Mouse (Mus musculus) cerebellum, adult (tissue): ENCODE data around the gene Pafah2.
A peak's percentile ranks its signal among the peaks of the same experiment; 100 is the strongest.
"Not testable (repeated sequence)": the region's sequence is repeated elsewhere in the genome, so short reads cannot be mapped to it uniquely, and the experiment has no call there.

ENCODE experiments used
- ATAC-seq: cut with Nextera tagmentation; 2 replicates; pipeline ENCODE4 v1.9.2; 2017; ENCODE audit warnings: mild to moderate bottlenecking, moderate library complexity, mixed read lengths; ENCODE audit not compliant: insufficient number of reproducible peaks, low FRiP score, low TSS enrichment

Gene Pafah2

DNA sequence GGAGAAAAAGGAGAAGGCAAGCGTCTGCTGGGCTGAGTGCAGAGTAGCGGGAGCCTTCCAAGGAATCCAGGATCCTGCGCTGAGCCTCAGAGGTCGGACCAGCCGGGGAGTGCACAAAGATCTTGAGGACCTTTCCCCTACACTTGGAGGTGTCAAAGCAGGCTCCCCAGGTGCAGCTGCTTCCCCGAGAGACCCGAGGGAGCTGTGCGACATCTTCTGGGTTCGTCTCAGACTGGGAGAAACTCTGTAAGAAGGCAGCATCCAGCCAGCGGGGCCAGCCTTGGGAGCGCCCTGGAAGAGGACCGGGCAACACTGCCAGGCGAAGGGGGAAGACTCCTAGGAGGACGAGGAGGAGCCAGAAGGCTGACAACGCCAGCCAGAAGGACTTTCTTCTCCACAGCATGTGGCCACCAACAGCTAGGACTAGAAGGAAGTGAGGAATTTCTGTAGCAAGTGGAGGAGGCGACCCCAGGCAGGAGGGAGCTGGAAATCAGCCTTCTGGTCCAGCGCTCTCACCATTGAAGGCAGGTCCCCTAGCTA lies 24.7 kb upstream of the Pafah2 start:
- ATAC-seq = 0 out of 2 replicates have a peak, but pooled peaks have one; percentile 11

DNA sequence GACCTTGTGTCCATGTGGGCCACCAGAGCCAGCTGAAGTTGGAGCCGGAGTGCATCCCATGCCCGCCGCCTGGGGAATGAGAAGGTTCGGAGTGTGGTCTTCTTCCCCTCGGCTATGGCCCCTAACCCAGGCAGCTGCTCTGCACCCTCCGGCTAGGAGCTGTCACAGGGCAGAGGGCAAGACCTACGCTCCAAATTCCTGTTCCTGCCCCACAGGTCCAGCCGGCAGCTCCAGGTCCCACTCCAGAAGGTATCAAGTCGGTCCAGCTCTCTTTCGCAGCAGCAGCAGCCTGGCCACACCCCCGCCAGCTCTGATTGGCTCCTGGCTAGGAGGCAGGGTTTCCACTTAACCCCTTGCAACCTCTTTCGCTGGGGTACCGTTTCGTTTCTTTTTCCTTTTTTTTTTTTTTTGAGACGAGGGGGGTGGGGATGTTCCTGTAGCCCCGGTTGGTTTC lies 23.8 kb upstream of the Pafah2 start:
- ATAC-seq = peak; percentile 82; the same call in 1 of the 2 replicates

DNA sequence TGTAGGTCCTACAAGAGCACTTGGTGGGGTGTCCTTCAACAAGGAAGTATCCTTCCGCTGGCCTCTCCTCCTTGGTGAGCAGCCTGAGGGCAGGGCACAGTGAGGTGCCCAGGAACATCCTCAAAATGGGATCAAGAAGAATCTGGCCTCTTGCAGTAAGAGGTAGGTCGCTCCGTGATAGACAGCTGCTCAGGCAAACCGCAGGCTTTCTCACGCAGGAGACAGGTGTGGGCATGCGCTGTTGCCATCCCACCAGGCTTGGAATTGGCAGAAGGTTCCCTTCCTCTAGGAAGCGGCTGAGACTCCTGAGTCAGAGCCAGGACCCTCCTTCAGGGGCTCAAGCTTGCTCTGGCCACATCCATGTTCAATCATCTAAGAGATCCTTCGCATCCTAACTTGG lies 22.8 kb upstream of the Pafah2 start:
- ATAC-seq = no peak

DNA sequence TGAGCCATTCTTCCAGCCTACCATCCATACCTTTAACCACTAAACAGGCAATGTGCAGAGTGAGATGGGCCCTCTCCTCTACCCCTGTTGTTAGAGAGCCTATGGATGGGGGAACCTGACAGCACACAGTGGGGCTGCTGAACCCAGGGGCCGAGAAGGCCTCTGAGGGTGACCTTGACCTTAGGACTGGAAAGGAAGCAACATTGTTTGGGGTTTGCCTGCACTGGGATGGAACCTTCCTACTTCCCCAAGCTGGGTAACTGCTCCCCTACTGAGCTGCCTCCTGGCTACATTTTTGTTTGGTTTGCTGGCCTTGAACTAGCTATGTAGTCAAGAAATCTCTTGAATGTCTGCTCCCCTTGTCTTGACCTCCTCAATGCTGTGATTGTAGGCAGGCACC lies 21.8 kb upstream of the Pafah2 start:
- ATAC-seq = no peak

DNA sequence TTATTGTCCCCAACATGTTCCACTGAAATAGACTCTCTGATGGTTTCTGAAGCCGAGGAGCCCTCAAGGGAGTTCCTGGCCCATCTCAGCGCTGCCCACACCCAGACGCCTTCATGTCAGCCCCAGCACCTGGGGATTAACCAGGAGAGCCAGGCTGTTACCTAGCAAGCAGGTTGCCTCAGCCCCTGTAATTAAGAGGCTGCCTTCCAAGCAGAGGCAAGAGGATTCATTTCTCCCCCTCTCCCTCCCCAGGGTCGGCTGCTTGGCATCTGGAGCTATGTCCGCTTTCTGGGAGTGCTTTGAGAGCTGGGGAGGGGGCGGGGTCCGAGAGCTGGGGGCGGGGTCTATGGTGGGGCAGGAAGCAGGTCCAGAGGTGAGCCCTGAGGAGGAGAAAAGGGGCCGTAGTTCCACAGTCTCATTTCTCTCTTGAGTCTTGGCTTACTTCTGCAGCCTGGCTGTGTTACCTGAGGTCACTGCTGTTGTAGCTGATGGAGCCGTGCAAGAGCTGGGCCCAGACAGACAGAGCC lies 18.0 kb upstream of the Pafah2 start:
- ATAC-seq = no peak

DNA sequence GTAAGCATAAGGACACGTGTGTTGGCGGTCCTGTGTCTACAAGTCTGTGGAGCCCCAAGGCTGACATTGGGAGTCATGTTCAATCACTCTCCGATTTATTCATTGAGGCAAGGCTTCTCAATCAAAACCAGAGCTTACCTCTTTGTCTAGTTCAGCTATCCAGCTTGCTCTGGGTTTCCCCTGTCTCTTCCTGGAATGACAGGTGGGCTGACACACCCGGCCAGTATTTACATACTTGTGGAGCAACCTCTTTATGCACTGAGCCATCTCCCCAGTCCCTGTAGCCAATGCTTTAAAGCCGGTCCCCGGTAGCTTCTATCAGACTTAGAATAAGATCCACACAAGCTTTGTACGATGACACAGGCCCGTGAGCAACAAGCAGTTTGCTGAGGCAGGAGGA lies 16.6 kb upstream of the Pafah2 start:
- no peak for ATAC-seq

DNA sequence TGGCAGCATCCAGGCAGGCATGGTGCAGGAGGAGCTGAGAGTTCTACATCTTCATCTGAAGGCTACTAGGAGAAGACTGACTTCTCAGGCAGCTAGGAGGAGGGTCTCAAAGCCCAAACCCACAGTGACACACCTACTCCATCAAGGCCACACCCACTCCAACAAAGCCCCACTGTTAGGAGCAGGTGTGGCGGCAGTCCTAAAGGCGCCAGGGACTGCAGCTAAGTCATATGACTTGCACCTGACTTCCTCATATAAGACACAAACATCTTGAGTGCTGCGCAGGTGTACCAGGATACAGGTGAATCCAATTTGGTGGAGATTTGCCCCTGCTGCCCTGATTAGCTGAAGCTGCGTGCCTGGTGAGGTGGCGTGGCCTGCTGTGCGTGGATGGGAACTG lies 12.4 kb upstream of the Pafah2 start, which contains the start of gene Extl1:
Gene Extl1, minus strand, starts transcription at position 101 of the 400 bp plus-strand sequence.
- not testable (repeated sequence) for ATAC-seq

DNA sequence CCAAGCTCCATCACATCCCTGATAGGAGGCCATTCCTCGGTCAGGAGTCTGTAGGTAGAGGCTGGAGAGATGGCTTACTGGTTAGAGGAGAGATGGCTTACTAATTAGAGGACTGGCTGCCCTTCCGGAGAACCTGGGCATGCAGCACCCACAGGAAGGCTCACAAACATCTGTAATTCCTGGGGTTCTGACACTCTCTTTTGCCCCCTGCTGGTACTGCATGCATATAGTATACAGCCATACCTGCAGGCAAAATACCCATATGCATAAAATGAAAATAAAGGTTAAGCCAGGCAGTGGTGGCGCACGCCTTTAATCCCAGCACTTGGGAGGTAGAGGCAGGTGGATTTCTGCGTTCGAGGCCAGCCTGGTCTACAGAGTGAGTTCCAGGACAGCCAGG lies 8.9 kb upstream of the Pafah2 start:
- no peak for ATAC-seq

DNA sequence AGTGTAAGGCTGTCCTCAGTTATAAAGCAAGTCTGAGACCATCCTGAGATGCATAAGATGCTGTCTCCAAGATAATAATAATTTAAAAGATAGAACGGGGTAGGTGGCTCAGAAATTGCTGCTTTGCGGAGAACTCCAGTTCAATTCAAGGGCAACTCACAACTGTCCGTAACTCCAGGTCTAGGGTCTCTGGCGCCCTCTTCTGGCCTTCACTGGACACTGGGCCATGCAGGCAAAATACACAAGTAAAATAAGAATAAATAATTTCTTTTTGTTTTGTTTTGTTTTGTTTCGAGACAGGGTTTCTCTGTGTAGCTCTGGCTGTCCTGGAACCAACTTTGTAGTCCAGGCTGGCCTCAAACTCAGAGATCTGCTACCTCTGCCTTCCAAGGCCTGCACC lies 7.7 kb upstream of the Pafah2 start:
- ATAC-seq = no peak

DNA sequence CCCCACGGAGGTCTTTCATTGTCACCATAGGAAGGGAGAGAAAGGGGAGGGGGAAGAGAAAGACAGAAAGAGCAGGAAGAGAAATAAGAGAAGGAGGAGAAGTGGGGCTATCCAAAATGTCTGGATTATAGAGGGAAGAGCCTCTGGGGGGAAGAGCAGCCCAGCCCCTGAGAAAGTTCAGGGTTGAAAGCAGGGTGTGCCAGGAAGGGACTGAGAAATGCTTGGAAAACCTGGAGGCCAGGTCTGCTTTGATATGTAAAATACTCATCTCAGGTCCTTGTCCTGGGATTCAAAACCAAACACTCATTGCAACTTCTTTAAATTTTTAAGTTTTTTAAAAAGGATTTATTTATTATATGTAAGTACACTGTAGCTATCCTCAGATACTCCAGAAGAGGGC lies 4.5 kb upstream of the Pafah2 start:
- no peak for ATAC-seq

DNA sequence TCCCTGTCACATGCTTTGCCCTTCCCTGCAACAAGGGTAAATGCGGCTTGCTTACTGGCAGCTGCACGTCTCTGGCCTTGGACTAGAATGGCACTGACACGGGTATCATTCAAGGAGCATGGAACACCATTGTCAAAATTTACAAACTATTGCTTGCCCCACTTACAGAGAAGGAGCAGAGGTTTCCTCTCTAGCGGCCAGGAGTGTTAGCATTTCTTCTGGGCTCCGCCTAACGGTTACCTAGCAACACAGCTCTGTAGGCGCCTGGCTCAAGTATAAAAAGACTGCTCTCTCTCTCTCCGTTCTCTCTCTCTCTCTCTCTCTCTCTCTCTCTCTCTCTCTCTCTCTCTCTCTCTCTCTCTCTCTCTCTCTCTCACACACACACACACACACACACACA lies 3.5 kb upstream of the Pafah2 start:
- ATAC-seq = no peak

DNA sequence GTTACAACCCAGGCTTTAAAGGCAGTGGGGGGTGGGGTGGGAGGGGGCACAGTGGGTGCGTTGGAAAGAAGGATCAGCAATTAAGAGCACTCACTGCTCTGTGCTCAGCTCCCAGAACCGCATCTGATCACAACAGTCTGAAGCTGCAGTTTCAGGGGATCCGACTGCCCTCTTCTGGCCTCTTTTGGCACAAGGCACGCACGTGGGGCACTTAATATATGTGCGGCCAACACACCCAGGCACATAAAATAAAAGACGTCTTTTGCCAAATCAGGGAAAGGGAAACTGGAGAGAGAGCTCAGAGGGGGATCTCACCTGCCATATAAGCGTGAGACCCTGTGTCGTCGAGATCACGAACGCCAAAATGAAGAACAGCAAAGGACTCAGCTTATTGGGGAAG lies 3.1 kb upstream of the Pafah2 start:
- ATAC-seq = no peak

DNA sequence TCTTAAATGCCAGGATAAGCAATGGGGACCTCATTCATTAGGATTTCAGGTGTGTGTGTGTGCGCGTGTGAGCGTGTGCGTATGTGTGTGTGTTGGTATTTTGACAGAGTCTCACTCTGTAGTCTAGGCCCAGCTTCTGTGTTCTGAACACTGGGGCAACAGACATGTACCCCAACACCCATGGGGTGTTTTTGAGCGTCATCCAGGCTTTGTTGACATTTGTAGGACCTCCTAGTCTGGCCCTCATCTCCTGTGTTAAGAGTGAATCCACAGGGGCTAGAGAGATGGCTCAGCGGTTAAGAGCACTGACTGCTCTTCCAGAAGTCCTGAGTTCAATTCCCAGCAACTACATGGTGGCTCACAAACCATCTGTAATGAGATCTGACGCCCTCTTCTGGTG lies 978 bp upstream of the Pafah2 start:
- no peak for ATAC-seq

DNA sequence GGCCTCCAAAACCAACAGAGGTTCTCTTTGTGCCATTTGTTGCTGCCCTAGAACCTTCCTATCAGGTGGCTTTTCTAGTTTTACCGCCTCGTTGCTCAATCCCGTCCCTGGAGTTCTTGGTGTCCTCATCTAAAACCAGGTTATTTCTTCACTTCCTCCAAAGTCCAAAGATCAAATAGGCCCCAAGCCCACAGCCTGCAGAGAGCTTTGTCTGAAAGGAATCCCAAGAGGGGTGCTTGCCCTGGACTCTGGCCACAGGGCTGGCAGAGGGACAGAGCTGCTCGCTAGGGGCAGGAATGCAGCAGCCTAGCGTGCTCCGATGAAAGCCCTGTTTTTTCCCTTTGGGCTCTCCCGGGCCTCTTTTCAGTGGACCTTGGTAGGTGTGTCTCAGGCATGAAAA lies 1.0 kb downstream of the Pafah2 start:
- no peak for ATAC-seq

DNA sequence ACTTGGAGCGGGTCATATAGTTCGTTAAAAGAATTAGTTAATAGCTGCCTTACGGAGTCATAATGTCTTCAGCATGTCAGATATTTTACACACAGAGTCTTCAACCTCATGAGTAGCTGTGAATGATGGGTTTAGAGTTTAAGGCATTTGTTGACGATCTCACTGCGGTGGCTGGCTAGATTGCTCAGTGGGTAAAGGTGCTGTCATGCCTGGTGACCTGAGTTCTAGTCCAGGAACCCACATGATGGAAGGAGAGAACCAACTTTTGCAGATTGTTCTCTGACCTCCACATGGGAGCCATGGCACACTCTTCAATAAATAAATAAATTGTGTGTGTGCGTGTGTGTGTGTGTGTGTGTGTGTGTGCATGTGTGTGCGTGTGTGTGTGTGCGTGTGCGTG lies 1.6 kb downstream of the Pafah2 start:
- ATAC-seq = no peak

DNA sequence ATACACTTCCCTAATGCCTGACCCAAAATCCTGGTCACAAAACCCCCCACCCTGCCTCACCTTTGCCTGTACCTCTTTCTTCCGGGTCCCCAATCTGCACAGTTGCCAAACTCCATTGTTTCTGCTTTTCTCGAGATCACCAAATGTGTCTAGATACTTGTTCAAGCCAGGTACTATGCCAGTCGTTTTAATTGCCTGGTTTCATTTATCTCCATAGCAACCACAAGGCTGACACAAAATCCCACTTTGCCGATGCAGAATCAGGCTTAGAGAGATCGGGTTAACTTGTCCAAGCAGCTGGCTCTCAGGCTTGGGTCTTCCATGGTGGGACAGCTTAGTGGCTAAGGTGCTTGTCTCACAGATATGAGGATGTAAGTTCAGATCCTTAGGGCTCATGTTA lies 4.1 kb downstream of the Pafah2 start:
- no peak for ATAC-seq

DNA sequence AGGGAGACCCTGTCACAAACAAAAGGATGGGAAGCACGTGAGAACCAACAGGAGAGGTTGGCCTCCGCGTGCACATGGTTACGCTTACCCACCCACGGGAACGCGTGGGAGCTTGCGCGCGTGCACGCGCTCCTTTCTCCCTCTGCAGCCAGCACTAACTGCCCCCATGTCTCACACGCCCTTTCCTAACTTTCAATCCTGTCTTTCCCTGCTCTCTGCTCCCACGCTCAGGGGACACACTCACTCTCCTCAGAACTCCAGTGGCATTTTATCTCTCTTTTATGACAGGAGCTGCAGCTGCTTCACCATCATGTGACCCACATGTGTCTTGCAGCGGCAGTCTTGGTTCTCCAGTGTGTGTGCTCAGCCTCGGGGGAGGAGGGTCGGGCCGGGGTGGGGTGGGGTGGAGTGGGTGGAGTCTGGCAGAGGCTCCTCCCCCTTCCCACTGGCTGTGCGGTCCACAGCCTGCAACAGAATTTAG lies 5.1 kb downstream of the Pafah2 start:
- ATAC-seq = no peak

DNA sequence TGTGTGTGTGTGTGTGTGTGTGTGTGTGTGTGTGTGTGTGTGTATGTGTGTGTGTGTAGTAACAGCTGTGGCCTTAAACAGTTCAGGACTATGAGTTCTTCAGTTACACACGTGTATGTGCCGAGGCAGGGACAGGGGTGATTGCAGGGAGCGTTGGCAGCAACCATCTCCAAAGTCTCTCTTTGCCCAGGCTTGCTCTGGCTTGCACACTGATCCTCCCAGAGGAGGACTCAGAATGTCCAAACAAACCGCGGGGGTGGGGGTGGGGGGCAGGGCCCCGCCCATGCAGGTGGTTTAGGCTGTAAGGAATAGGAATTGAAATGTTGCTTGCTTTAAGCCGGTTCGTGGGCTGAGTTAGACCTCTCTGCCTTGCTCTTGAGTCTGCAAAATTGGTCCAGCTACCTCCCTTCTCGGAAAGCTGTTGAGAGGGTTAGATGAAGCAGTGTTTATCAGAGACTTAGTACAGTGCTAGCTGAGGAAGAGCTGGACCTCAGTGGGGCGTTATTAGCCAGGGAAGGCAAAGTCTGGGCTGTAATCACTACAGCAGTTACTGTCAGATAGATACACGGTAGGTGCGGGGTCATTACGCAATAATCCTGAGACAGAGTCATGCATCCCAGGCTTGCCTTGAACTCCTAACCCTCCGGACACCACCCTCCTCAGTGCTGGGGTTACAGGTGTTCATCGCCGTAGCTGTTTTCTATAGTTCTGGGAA lies 5.9 kb downstream of the Pafah2 start:
- no peak for ATAC-seq

DNA sequence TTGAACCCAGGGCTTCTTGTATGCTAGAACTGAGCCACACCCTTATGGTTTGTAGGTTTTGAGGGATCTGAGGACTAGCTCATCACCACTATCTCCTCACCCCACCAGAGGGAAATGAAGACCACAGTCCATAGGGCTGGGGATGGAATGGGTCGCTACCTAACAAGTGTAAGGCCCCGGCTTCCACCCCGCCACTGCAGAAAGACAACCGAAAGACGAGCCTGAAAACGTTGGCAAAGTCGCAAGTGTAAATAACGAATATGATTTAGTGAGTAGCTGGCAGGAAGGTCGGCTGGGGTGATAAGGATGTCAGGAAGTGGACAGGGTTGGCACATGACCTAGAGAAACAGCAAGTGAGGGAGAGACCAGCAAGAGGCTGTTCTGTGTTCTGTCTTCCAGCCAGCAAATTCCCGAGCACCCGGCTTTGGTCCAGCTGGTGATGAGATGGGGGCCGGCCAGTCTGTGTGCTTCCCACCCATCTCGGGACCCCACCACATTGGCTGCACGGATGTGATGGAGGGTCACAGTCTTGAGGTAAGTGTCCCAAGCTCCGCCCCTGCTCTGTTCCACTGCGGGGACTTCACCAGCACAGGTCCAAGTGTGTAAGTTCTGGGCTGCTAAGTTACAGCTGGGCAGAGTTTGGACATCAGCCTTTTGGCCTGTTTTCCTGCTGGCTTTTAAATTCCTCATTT lies 6.6 kb downstream of the Pafah2 start:
- ATAC-seq = no peak

DNA sequence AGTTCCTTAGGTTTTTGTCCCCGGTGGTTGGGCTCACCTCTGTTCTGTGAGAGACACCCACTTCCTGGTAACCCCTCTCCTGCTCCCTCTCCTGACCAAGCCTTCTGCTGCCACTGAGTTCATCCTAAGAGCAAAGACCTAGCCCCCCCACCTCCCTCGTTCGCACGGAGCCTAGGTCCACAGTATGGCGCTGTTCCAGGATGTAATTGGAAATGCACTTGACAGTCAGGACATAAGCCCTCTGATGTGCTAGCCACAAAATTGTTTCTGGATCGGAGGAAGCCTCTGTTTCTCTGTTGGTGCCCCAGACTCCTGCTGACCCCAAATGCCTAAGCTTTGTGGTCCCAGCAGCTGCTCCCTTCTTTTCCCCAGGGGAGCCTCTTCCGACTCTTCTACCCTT lies 7.6 kb downstream of the Pafah2 start:
- ATAC-seq = no peak

DNA sequence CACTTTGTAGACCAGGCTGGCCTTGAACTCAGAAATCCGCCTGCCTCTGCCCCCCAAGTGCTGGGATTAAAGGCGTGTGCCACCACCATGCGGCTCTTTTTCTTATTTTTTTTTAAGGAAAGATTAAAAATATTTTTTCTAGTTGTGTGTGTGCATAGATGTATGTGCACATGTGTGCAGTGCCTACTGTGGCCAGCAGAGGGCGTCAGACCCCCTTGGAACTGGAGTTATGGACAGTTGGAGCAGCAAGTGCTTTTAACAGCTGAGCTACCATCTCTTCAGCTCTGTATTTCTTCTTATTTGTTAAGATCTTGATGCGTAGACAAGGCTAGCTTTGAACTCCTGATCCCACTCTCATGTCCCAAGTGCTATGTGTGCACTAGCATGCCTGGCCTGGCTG lies 13.2 kb downstream of the Pafah2 start:
- no peak for ATAC-seq
